Mouse (Mus musculus): ENCODE measurements around the gene Rspry1. TPM values are rescaled to one million over a fixed set of nuclear protein-coding genes. Genes with fewer than 3 reads are reported as not detected.
A peak's percentile ranks its signal among the peaks of the same experiment; 100 is the strongest.

Gene Rspry1
- polyA plus RNA-seq, 1 experiment from 2014 or later = 26.8 TPM

DNA sequence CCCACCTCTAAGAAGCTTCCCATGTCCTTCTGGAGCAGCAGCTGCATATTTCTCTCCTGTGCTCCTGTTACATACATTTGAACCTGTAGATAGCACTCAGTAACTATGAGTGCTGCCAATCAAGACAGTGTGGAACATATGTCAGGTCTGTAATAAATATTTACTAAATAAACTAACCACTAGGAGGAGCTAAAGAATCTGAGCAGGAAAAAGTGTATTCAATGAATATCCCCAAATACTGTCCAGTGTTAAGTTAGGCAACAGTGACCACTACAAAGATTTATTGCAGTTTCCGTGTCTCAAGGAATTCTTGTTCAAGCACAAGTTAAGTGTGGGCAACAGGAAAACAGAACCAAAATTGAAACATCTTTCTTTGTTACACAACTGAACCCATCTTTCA lies 7.5 kb upstream of the Rspry1 start:
- ATAC-seq (replicated peaks; ENCODE audit: extremely low read depth, insufficient read depth, low FRiP score) = no peak
- H3K9ac ChIP-seq (ENCODE audit: low read length) = no peak overlapping the region
- H3K9me3 ChIP-seq (replicated peaks; ENCODE audit: control insufficient read depth, low read length) = no peaks in the 10 kb centered on the region
- WGBS = 62% methylated on average over 1 of the region's 1 CpGs
- no peaks in the 10 kb centered on the region for H3K36me3 ChIP-seq (ENCODE audit: control insufficient read depth, insufficient read depth)
- H3K27ac ChIP-seq (ENCODE audit: low read length) = no peak overlapping the region
- no peaks in the 10 kb centered on the region for H3K27me3 ChIP-seq (ENCODE audit: control insufficient read depth, insufficient read depth, low read length)
- no peak overlapping the region for H3K4me3 ChIP-seq (ENCODE audit: low read length)
- no peak overlapping the region for H3K4me2 ChIP-seq (ENCODE audit: low read depth, low read length)
- no peaks in the 10 kb centered on the region for H3K4me1 ChIP-seq (ENCODE audit: control insufficient read depth, insufficient read depth, low read length)

DNA sequence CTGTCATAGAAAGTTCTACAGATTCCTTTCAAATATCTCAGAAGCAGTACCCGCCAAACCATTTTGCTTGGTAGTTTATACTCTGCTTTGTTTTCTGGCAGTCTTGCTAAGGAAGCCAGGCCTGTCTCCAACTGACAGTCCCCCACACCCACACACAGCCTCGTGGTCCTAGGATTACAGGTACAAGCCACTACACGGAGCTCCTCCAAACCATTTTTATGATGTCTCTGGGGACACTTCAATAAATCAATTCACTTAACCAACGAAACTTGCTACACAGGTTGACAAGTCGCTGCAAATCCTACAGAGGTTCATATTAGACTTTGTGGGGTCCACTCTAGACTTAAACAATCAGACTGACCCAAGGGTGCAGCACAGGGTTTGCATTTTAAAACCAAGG lies 1.3 kb upstream of the Rspry1 start:
- H3K27ac ChIP-seq (ENCODE audit: low read length) = no peak overlapping the region
- no peak for ATAC-seq (replicated peaks; ENCODE audit: extremely low read depth, insufficient read depth, low FRiP score)
- peak overlapping the region; percentile 65 for H3K4me2 ChIP-seq (ENCODE audit: low read depth, low read length)
- no peaks in the 10 kb centered on the region for H3K9me3 ChIP-seq (replicated peaks; ENCODE audit: control insufficient read depth, low read length)
- 20% methylated on average over 5 of the region's 5 CpGs for WGBS
- peak overlapping the region; percentile 80 for H3K4me3 ChIP-seq (ENCODE audit: low read length)
- peaks cover 16% of the 10 kb centered on the region for H3K4me1 ChIP-seq (ENCODE audit: control insufficient read depth, insufficient read depth, low read length)
- no peaks in the 10 kb centered on the region for H3K36me3 ChIP-seq (ENCODE audit: control insufficient read depth, insufficient read depth)
- H3K9ac ChIP-seq (ENCODE audit: low read length) = peak overlapping the region; percentile 83
- H3K27me3 ChIP-seq (ENCODE audit: control insufficient read depth, insufficient read depth, low read length) = no peaks in the 10 kb centered on the region

GRCm38 (mm10) chr8:94601034-94601606 lies 617 bp upstream of the Rspry1 start:
- WGBS = under 1% methylated on average over 51 of the region's 51 CpGs
- ATAC-seq (replicated peaks; ENCODE audit: extremely low read depth, insufficient read depth, low FRiP score) = 0 out of 2 replicates have a peak, but pooled peaks have one; percentile 3
- H3K9ac ChIP-seq (ENCODE audit: low read length) = peak overlapping the region; percentile 83

DNA sequence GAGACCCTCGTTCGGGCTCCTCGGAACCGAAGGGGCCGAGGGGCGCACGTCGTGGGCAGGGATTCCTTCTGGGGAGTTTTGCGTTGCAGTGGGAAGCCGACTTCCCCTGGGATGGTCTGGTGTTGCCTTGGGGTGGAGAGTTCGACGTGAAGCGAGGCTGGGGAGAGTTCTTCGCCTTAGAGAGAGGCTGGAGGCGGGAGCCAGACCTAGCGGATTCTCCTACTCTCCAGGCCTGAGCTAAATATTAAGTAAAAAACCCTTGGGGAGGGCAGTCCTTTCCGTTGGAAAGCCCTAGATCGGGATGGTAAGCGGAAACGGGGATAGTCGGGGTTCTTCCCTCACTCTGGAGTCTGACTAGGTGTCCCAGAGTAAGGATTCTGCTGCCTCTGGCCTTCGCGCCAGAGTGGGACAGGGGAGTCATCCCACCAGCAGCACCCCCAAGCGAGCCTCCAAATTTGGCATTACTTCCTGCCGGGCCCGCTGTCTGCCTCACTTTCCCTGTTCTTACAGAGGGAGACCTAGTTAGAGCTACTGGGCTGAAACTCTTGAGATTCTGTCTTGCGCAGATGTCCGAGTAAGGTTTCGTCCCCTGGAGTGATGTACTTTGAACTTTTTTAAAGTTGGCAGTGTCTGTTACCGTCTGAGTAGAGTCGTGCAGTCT lies 864 bp downstream of the Rspry1 start:
- Histone ChIP-seq H3K36me3 (ENCODE audit: control insufficient read depth, insufficient read depth) (no peaks in the 10 kb centered on the region), H3K9me3 (replicated peaks; ENCODE audit: control insufficient read depth, low read length) (no peaks in the 10 kb centered on the region), H3K9ac (ENCODE audit: low read length) (peak overlapping the region; percentile 90), H3K4me1 (ENCODE audit: control insufficient read depth, insufficient read depth, low read length) (peaks cover 16% of the 10 kb centered on the region), H3K27me3 (ENCODE audit: control insufficient read depth, insufficient read depth, low read length) (no peaks in the 10 kb centered on the region), H3K4me2 (ENCODE audit: low read depth, low read length) (peak overlapping the region; percentile 95), H3K27ac (ENCODE audit: low read length) (peak overlapping the region; percentile 85), H3K4me3 (ENCODE audit: low read length) (peak overlapping the region; percentile 78)
- under 1% methylated on average over 31 of the region's 31 CpGs for WGBS
- ATAC-seq (replicated peaks; ENCODE audit: extremely low read depth, insufficient read depth, low FRiP score) = no peak

More at GRCm38 (mm10) chr8:94601034-94601606, 617 bp upstream of the Rspry1 start:
- H3K4me3 ChIP-seq (ENCODE audit: low read length) = peak overlapping the region; percentile 80
- no peaks in the 10 kb centered on the region for H3K9me3 ChIP-seq (replicated peaks; ENCODE audit: control insufficient read depth, low read length)
- peaks cover 16% of the 10 kb centered on the region for H3K4me1 ChIP-seq (ENCODE audit: control insufficient read depth, insufficient read depth, low read length)
- no peaks in the 10 kb centered on the region for H3K36me3 ChIP-seq (ENCODE audit: control insufficient read depth, insufficient read depth)
- no peaks in the 10 kb centered on the region for H3K27me3 ChIP-seq (ENCODE audit: control insufficient read depth, insufficient read depth, low read length)
- peak overlapping the region; percentile 78 for H3K27ac ChIP-seq (ENCODE audit: low read length)
- peak overlapping the region; percentile 65 for H3K4me2 ChIP-seq (ENCODE audit: low read depth, low read length)

DNA sequence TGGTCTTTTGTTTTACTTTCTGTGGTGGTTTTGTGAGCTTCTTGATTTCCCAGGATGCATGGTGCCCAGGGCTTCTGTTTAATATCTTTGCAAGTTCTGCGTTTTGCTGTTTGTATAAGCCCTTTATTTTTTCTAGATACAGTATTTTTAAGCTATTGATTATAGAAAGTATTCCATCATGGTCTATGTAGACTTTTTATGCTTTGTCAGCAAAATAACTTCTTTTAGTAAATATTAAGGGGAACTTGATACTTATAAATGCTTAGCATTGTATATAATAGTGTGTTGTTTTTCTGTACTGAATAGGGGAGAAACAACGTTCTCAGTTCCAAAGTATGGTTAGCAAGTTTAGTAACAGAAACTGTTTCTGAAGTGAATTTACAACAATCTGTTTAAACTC lies 2.3 kb downstream of the Rspry1 start:
- no peak overlapping the region for H3K4me2 ChIP-seq (ENCODE audit: low read depth, low read length)
- H3K9me3 ChIP-seq (replicated peaks; ENCODE audit: control insufficient read depth, low read length) = no peaks in the 10 kb centered on the region
- H3K27me3 ChIP-seq (ENCODE audit: control insufficient read depth, insufficient read depth, low read length) = no peaks in the 10 kb centered on the region
- H3K36me3 ChIP-seq (ENCODE audit: control insufficient read depth, insufficient read depth) = no peaks in the 10 kb centered on the region
- no peak overlapping the region for H3K27ac ChIP-seq (ENCODE audit: low read length)
- no peak for ATAC-seq (replicated peaks; ENCODE audit: extremely low read depth, insufficient read depth, low FRiP score)
- 82% methylated on average over 2 of the region's 2 CpGs for WGBS
- no peak overlapping the region for H3K4me3 ChIP-seq (ENCODE audit: low read length)
- no peak overlapping the region for H3K9ac ChIP-seq (ENCODE audit: low read length)
- peaks cover 16% of the 10 kb centered on the region for H3K4me1 ChIP-seq (ENCODE audit: control insufficient read depth, insufficient read depth, low read length)

- no peaks in the 10 kb centered on the region for H3K9me3 ChIP-seq (replicated peaks; ENCODE audit: control insufficient read depth, low read length)
- no peak for ATAC-seq (replicated peaks; ENCODE audit: extremely low read depth, insufficient read depth, low FRiP score)
- H3K4me3 ChIP-seq (ENCODE audit: low read length) = no peak overlapping the region
- H3K4me2 ChIP-seq (ENCODE audit: low read depth, low read length) = no peak overlapping the region
- no peak overlapping the region for H3K27ac ChIP-seq (ENCODE audit: low read length)
- H3K36me3 ChIP-seq (ENCODE audit: control insufficient read depth, insufficient read depth) = no peaks in the 10 kb centered on the region
- no peak overlapping the region for H3K9ac ChIP-seq (ENCODE audit: low read length)
- no peaks in the 10 kb centered on the region for H3K27me3 ChIP-seq (ENCODE audit: control insufficient read depth, insufficient read depth, low read length)
- peaks cover 8% of the 10 kb centered on the region for H3K4me1 ChIP-seq (ENCODE audit: control insufficient read depth, insufficient read depth, low read length)
- 96% methylated on average over 5 of the region's 5 CpGs for WGBS
These were observed 5.3 kb downstream of the Rspry1 start for GRCm38 (mm10) chr8:94607064-94607463.

- no peaks in the 10 kb centered on the region for H3K27me3 ChIP-seq (ENCODE audit: control insufficient read depth, insufficient read depth, low read length)
- H3K4me1 ChIP-seq (ENCODE audit: control insufficient read depth, insufficient read depth, low read length) = no peaks in the 10 kb centered on the region
- H3K9ac ChIP-seq (ENCODE audit: low read length) = no peak overlapping the region
- no peak overlapping the region for H3K27ac ChIP-seq (ENCODE audit: low read length)
- ATAC-seq (replicated peaks; ENCODE audit: extremely low read depth, insufficient read depth, low FRiP score) = no peak
- H3K4me2 ChIP-seq (ENCODE audit: low read depth, low read length) = no peak overlapping the region
- H3K9me3 ChIP-seq (replicated peaks; ENCODE audit: control insufficient read depth, low read length) = no peaks in the 10 kb centered on the region
- WGBS = 86% methylated on average over 1 of the region's 1 CpGs
- no peak overlapping the region for H3K4me3 ChIP-seq (ENCODE audit: low read length)
- H3K36me3 ChIP-seq (ENCODE audit: control insufficient read depth, insufficient read depth) = peaks cover 6% of the 10 kb centered on the region; the same call in 1 of the 2 replicates
These were observed 23.1 kb downstream of the Rspry1 start for GRCm38 (mm10) chr8:94624885-94625284.

DNA sequence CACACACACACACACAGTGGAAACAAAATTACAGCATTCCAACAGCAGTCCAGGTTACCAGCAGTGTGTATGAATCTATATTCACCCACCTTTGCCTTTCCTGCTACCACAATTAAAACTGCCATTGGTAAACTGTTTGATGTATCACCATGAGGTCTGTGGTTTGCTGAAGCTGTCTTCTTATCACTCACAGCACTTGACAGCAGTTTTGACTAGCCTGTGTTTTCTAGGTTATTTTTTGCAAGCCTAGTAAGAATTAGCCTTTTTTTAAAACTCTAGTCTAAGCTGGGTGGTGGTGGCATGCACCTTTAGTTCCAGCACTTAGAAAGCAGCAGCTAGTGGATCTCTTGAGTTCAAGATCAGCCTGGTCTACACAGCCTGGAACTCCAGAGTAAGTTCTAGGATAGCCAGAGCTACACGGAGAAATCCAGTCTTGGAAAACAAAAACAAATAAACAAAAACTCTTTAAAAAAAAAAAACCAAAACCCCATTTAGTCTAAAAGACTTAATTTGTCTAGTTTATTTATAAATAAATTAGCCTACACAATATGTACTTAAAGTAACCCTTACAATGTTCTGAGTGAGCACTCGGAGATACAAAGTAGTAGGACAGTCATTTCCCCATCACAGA lies 31.9 kb downstream of the Rspry1 start:
- Histone ChIP-seq H3K27ac (ENCODE audit: low read length) (no peak overlapping the region), H3K9ac (ENCODE audit: low read length) (no peak overlapping the region), H3K9me3 (replicated peaks; ENCODE audit: control insufficient read depth, low read length) (no peaks in the 10 kb centered on the region), H3K4me1 (ENCODE audit: control insufficient read depth, insufficient read depth, low read length) (no peaks in the 10 kb centered on the region), H3K4me3 (ENCODE audit: low read length) (no peak overlapping the region), H3K36me3 (ENCODE audit: control insufficient read depth, insufficient read depth) (peaks cover 28% of the 10 kb centered on the region; the same call in 1 of the 2 replicates), H3K27me3 (ENCODE audit: control insufficient read depth, insufficient read depth, low read length) (no peaks in the 10 kb centered on the region), H3K4me2 (ENCODE audit: low read depth, low read length) (no peak overlapping the region)
- no peak for ATAC-seq (replicated peaks; ENCODE audit: extremely low read depth, insufficient read depth, low FRiP score)
- WGBS = 91% methylated on average over 2 of the region's 2 CpGs

GRCm38 (mm10) chr8:94634211-94634610 lies 32.5 kb downstream of the Rspry1 start:
- Histone ChIP-seq H3K4me3 (ENCODE audit: low read length) (no peak overlapping the region), H3K36me3 (ENCODE audit: control insufficient read depth, insufficient read depth) (peaks cover 32% of the 10 kb centered on the region), H3K9ac (ENCODE audit: low read length) (no peak overlapping the region), H3K4me1 (ENCODE audit: control insufficient read depth, insufficient read depth, low read length) (no peaks in the 10 kb centered on the region), H3K27me3 (ENCODE audit: control insufficient read depth, insufficient read depth, low read length) (no peaks in the 10 kb centered on the region), H3K4me2 (ENCODE audit: low read depth, low read length) (no peak overlapping the region), H3K9me3 (replicated peaks; ENCODE audit: control insufficient read depth, low read length) (no peaks in the 10 kb centered on the region), H3K27ac (ENCODE audit: low read length) (no peak overlapping the region)
- no peak for ATAC-seq (replicated peaks; ENCODE audit: extremely low read depth, insufficient read depth, low FRiP score)

Measured in heart, embryonic 16.5 days (tissue).